Mouse (Mus musculus): ENCODE results near the gene Tra2b.

DNA sequence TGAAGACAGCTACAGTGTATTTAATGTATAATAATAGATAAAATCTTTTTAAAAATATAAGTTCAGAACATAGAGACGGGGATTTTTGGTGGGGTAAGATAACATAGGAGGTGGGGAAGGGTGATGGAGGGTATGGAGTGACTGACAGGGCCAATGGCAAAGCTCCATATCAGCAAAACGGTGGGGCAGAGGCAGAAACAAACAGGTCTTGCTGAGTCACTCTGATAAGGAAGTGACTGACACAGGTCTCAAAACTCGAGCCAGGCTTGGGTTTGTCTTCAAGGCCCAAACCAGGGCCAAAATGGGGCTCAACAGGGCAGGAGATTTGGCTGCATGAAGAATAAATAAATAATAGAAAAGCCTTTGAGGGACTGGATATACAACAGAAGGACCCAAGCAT lies 63.9 kb downstream of the Tra2b start:
- TF ChIP-seq CTCF (IDR thresholded peaks at IDR 0.05; ENCODE audit: control insufficient read depth, insufficient read depth, low read length) (no peak), POLR2A (IDR thresholded peaks at IDR 0.05; ENCODE audit: borderline replicate concordance, control insufficient read depth, low read depth, low read length) (no peak)

All from bone marrow, adult 2 months (tissue).